In genomic region chr17:63864171-63864571, GRCm38 (mm10) we compare ENCODE assay signal across 9 mouse cellular contexts. TPM values are rescaled to one million over a fixed set of nuclear protein-coding genes. Genes with fewer than 3 reads are reported as not detected.
A peak's percentile ranks its signal among the peaks of the same experiment; 100 is the strongest.
DNase-seq lines count a peak whose midpoint lies in the region; ATAC-seq and TF ChIP-seq lines count a peak whose summit lies in the region.
"Had no signal": no experiment of that assay in that cellular context is flagged by ENCODE, and none has a peak within 500 bp of the region (broad histone marks: within the 10 kb centered on the region; RNA-seq: fewer than 3 reads in every experiment).

No protein-coding gene starts in this region.

- H3K27ac ChIP-seq in spleen, adult 2 months (ENCODE audit: insufficient read depth, low read length), result 0 out of 2 replicates have a peak overlapping the region, but pooled peaks have one; percentile 18
- peak overlapping the region; percentile 70 for H3K27ac ChIP-seq in liver, embryonic 12.5 days
- peak overlapping the region; percentile 95 for H3K27ac ChIP-seq in neural tube, embryonic 14.5 days (ENCODE audit: low read depth, low read length)

- H3K4me3 ChIP-seq in spleen, adult 2 months (ENCODE audit: extremely low read depth, insufficient read depth, insufficient read length), result peak overlapping the region; percentile 57
- peak overlapping the region; percentile 84 for H3K4me3 ChIP-seq in liver, embryonic 12.5 days
- H3K4me3 ChIP-seq in neural tube, embryonic 14.5 days (ENCODE audit: low read depth, low read length), result peak overlapping the region; percentile 95

- peaks cover 8% of the 10 kb centered on the region for H3K4me1 ChIP-seq in spleen, adult 2 months (ENCODE audit: control insufficient read depth, insufficient read depth, insufficient read length)
- peaks cover 30% of the 10 kb centered on the region for H3K4me1 ChIP-seq in liver, embryonic 12.5 days
- H3K4me1 ChIP-seq in neural tube, embryonic 14.5 days (ENCODE audit: control insufficient read depth, insufficient read depth, low read length), result peaks cover 3% of the 10 kb centered on the region; the same call in 1 of the 2 replicates

- peak overlapping the region; percentile 99 for H3K4me2 ChIP-seq in liver, embryonic 12.5 days
- H3K4me2 ChIP-seq in neural tube, embryonic 14.5 days (ENCODE audit: low read depth, low read length), result peak overlapping the region; percentile 85

- peak; percentile 42 for ATAC-seq in cerebellum, adult (ENCODE audit: insufficient number of reproducible peaks, low FRiP score, low TSS enrichment)
- peak; percentile 6 to 19; a peak in 2 of 4 replicates for ATAC-seq in hematopoietic stem cell, adult 5-6 weeks (replicated peaks in 1 of 2; ENCODE audit: insufficient read depth in 1 of 2, low FRiP score in 2 of 2, low TSS enrichment in 1 of 2, low read depth in 1 of 2, poor library complexity in 2 of 2, severe bottlenecking in 2 of 2)
- peak; percentile 62 for ATAC-seq in liver, embryonic 12.5 days
- peak; percentile 78 for ATAC-seq in neural tube, embryonic 14.5 days (ENCODE audit: low read depth)

- no peak for TF ChIP-seq CTCF in spleen, adult 2 months (IDR thresholded peaks at IDR 0.05; ENCODE audit: extremely low read depth, insufficient read depth, insufficient read length, insufficient replicate concordance)

- no peak for TF ChIP-seq POLR2A in spleen, adult 2 months (IDR thresholded peaks at IDR 0.05; ENCODE audit: low read depth, low read length)

- no peaks in the 10 kb centered on the region for H3K9me3 ChIP-seq in liver, embryonic 12.5 days (replicated peaks)
- no peaks in the 10 kb centered on the region for H3K9me3 ChIP-seq in neural tube, embryonic 14.5 days (ENCODE audit: control insufficient read depth, low read length)

- H3K27me3 ChIP-seq in spleen, adult 2 months (ENCODE audit: control insufficient read depth, insufficient read depth, low read length), result peaks cover 13% of the 10 kb centered on the region
- H3K27me3 ChIP-seq in liver, embryonic 12.5 days (replicated peaks), result 0 out of 2 replicates have a peak, but pooled peaks cover 8% of the 10 kb centered on the region
- no peaks in the 10 kb centered on the region for H3K27me3 ChIP-seq in neural tube, embryonic 14.5 days (ENCODE audit: control insufficient read depth, insufficient read depth, low read length)

- DNase-seq in cerebellum, adult 11-12 months, result no peak
- DNase-seq in spleen, adult 2 months (ENCODE audit: low read depth in 1 of 2, low spot score in 2 of 2), result no peak
- no peak for DNase-seq in spleen, adult 18-20 months
- DNase-seq in right cerebral cortex, postnatal 14 days, result no peak

- H3K36me3 ChIP-seq in spleen, adult 2 months (ENCODE audit: control insufficient read depth, insufficient read depth, low read length), result no peaks in the 10 kb centered on the region
- H3K36me3 ChIP-seq in liver, embryonic 12.5 days, result no peaks in the 10 kb centered on the region
- no peaks in the 10 kb centered on the region for H3K36me3 ChIP-seq in neural tube, embryonic 14.5 days (ENCODE audit: control insufficient read depth, insufficient read depth, low read length)

- under 1% methylated on average over 37 of the region's 48 CpGs for WGBS in spleen, adult 2 months
- WGBS in liver, embryonic 12.5 days (ENCODE audit: insufficient replicate concordance), result under 1% methylated on average over 46 of the region's 48 CpGs
- under 1% methylated on average over 37 of the region's 48 CpGs for WGBS in neural tube, embryonic 14.5 days

- H3K9ac ChIP-seq in liver, embryonic 12.5 days, result peak overlapping the region; percentile 83
- H3K9ac ChIP-seq in neural tube, embryonic 14.5 days (replicated peaks; ENCODE audit: low read depth, low read length), result peak overlapping the region; percentile 95

RNA-seq across cellular contexts. Expression of gene A930002H24Rik, which starts 0.6 kb away (rescaled TPM):
- 0.43 and 0.82 TPM in 2 replicates for polyA plus RNA-seq in spleen, adult 2 months (2012; rRNA removed)
- not detected in 2 replicates for total RNA-seq in hematopoietic stem cell, adult 5-6 weeks (2017)
- 0.91 and 1.1 TPM in 2 replicates for polyA plus RNA-seq in liver, embryonic 12.5 days (2016; fragmentation: Nextera tagmentation; extraction: Ambion mirVana)
- polyA plus RNA-seq in neural tube, embryonic 14.5 days (2014; fragmentation: Nextera tagmentation; extraction: Ambion mirVana), result 3.0 and 4.2 TPM in 2 replicates
- total RNA-seq: left cerebral cortex, postnatal 10 days had no signal

RNA-seq across cellular contexts. Expression of gene Fer, which starts 1.3 kb away (rescaled TPM):
- polyA plus RNA-seq in spleen, adult 2 months (2012; rRNA removed), result 0.50 and 0.56 TPM in 2 replicates
- total RNA-seq in hematopoietic stem cell, adult 5-6 weeks (2017), result 19.9 and 20.0 TPM in 2 replicates
- 14.6 and 17.1 TPM in 2 replicates for polyA plus RNA-seq in liver, embryonic 12.5 days (2016; fragmentation: Nextera tagmentation; extraction: Ambion mirVana)
- polyA plus RNA-seq in neural tube, embryonic 14.5 days (2014; fragmentation: Nextera tagmentation; extraction: Ambion mirVana), result 41.1 and 41.4 TPM in 2 replicates

Comparison
In these comparisons a context has a peak if more than half of its experiments do, and no peak if none do; other contexts are left out.
1. ATAC-seq: peak in every context shown above with its lines; median percentile 78 in neural tube, embryonic 14.5 days; 62 in liver, embryonic 12.5 days; 42 in cerebellum, adult; 12 in hematopoietic stem cell, adult 5-6 weeks.
2. H3K27ac ChIP-seq: peak in every context shown above with its lines; median percentile 95 in neural tube, embryonic 14.5 days; 70 in liver, embryonic 12.5 days; 18 in spleen, adult 2 months.
3. RNA of gene Fer, which starts 1.3 kb away (polyA plus RNA-seq): 41.1 to 41.4 TPM in neural tube, embryonic 14.5 days and 14.6 to 17.1 TPM in liver, embryonic 12.5 days; 0.50 to 0.56 TPM in spleen, adult 2 months; every median in the first group is over 10 times any median in the second.
4. Peak in every context shown above with its lines, with median percentiles within 50 percentile points of each other: H3K4me3 ChIP-seq.